Mouse (Mus musculus): ENCODE results near the gene Ptn. TPM values are rescaled to one million over a fixed set of nuclear protein-coding genes. Genes with fewer than 3 reads are reported as not detected.

Gene Ptn
- total and polyA plus RNA-seq, 3 experiments, result not detected

DNA sequence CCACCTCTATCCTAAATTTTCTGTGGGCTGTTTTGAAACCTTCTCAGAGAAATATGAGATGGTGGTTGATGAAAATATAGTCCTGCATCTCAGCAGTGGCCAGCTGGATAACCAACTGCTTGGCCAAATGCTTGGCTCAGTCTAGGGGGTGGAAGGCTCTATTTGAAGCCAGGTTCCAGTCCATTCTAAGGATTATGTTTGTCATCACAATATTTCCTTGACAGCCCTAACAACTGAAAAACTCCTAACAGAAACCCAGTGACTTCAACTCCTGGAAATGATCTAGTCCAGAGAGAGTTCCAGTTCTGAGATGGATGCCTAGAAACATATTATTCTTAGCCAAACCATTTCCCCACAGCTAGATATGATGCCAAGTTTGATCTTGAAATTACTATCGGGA lies 35.3 kb upstream of the Ptn start:
- no peaks in the 10 kb centered on the region for H3K36me3 ChIP-seq (ENCODE audit: control insufficient read depth in 1 of 2, insufficient read depth in 2 of 2, low read length in 2 of 2)
- H3K9me3 ChIP-seq (replicated peaks; ENCODE audit: insufficient read depth, low read length), result no peaks in the 10 kb centered on the region
- no peak overlapping the region for H3K27ac ChIP-seq (ENCODE audit: control insufficient read depth, low read depth, low read length)
- no peak for DNase-seq (ENCODE audit: low read depth, low spot score)
- no peak for TF ChIP-seq ZC3H11A (IDR thresholded peaks at IDR 0.05; ENCODE audit: low read depth, low read length)
- no peak for TF ChIP-seq MAZ (IDR thresholded peaks at IDR 0.05; ENCODE audit: low read depth, low read length)
- TF ChIP-seq MAX (IDR thresholded peaks at IDR 0.05; ENCODE audit: low read length), result no peak
- TF ChIP-seq MEF2A (IDR thresholded peaks at IDR 0.05; ENCODE audit: extremely low read depth, insufficient replicate concordance, low read depth, low read length, poor library complexity, severe bottlenecking), result no peak
- no peak for TF ChIP-seq SMC3 (IDR thresholded peaks at IDR 0.05; ENCODE audit: low read depth, low read length)
- TF ChIP-seq GATA1 (IDR thresholded peaks at IDR 0.05; ENCODE audit: low read depth, low read length), result no peak
- no peak for TF ChIP-seq MYC (IDR thresholded peaks at IDR 0.05; ENCODE audit: low read depth, low read length)
- TF ChIP-seq HCFC1 (IDR thresholded peaks at IDR 0.05; ENCODE audit: low read depth, low read length), result no peak
- no peak for TF ChIP-seq CTCF (IDR thresholded peaks at IDR 0.05 in 2 of 3, conservative IDR thresholded peaks at IDR 0.05 in 1 of 3; ENCODE audit: control insufficient read depth in 1 of 3, insufficient read depth in 1 of 3, low read depth in 2 of 3, low read length in 3 of 3, poor library complexity in 1 of 3, severe bottlenecking in 1 of 3)
- no peak for TF ChIP-seq E2F4 (IDR thresholded peaks at IDR 0.05; ENCODE audit: borderline replicate concordance, low read depth, low read length)
- no peak overlapping the region for H3K4me3 ChIP-seq (ENCODE audit: control insufficient read depth in 1 of 2, insufficient read depth in 1 of 2, low read depth in 2 of 2, low read length in 2 of 2)
- no peaks in the 10 kb centered on the region for H3K4me1 ChIP-seq (ENCODE audit: control insufficient read depth in 1 of 2, insufficient read depth in 2 of 2, low read length in 2 of 2)
- no peaks in the 10 kb centered on the region for H3K27me3 ChIP-seq (ENCODE audit: control insufficient read depth in 1 of 2, insufficient read depth in 2 of 2, low read length in 2 of 2)
- no peaks in the 10 kb centered on the region for H3K79me2 ChIP-seq (ENCODE audit: control insufficient read depth, insufficient read depth, low read length, poor library complexity)
- no peak overlapping the region for H3K9ac ChIP-seq (ENCODE audit: control insufficient read depth, low read depth, low read length, poor library complexity, severe bottlenecking)

DNA sequence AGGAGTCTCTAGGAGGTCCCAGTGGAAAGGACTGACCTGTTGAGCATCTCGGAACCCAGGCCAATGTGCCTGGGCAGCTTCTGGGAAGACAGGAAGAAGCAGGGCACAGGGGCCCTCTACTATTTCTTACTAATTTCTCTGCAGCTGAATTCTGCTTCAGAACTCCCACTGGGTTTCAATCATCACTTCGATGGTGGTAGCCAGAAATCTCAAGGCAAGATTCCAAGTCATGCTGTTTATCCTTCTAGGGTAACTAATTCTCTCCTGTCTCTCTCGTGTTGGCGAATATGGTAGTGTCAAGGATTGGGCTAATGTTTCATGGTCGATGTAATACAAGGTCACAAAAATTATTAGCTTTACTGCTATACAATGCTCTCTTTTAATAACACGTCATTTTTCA lies 34.2 kb upstream of the Ptn start:
- TF ChIP-seq MYC (IDR thresholded peaks at IDR 0.05; ENCODE audit: low read depth, low read length) (no peak), SIN3A (IDR thresholded peaks at IDR 0.05; ENCODE audit: low read length) (no peak), EP300 (IDR thresholded peaks at IDR 0.05; ENCODE audit: low read depth in 1 of 2, low read length in 2 of 2) (no peak), MEF2A (IDR thresholded peaks at IDR 0.05; ENCODE audit: extremely low read depth, insufficient replicate concordance, low read depth, low read length, poor library complexity, severe bottlenecking) (no peak), BHLHE40 (IDR thresholded peaks at IDR 0.05; ENCODE audit: borderline replicate concordance, low read depth, low read length) (no peak), SMC3 (IDR thresholded peaks at IDR 0.05; ENCODE audit: low read depth, low read length) (no peak), RCOR1 (IDR thresholded peaks at IDR 0.05; ENCODE audit: low read depth, low read length) (no peak), ZMIZ1 (IDR thresholded peaks at IDR 0.05; ENCODE audit: low read depth, low read length) (no peak), CHD1 (IDR thresholded peaks at IDR 0.05; ENCODE audit: low read depth, low read length) (no peak), ZC3H11A (IDR thresholded peaks at IDR 0.05; ENCODE audit: low read depth, low read length) (no peak), POLR2AphosphoS2 (IDR thresholded peaks at IDR 0.05; ENCODE audit: low read length) (no peak), RAD21 (IDR thresholded peaks at IDR 0.05; ENCODE audit: low read depth, low read length) (no peak), HCFC1 (IDR thresholded peaks at IDR 0.05; ENCODE audit: low read depth, low read length) (no peak), MAFK (IDR thresholded peaks at IDR 0.05; ENCODE audit: borderline replicate concordance, low read depth, low read length) (no peak), ETS1 (IDR thresholded peaks at IDR 0.05; ENCODE audit: low read depth, low read length) (no peak), ZNF384 (IDR thresholded peaks at IDR 0.05; ENCODE audit: low read depth, low read length) (no peak), MYB (IDR thresholded peaks at IDR 0.05; ENCODE audit: low read depth, low read length) (no peak), ELF1 (IDR thresholded peaks at IDR 0.05; ENCODE audit: low read depth, low read length) (no peak), ZKSCAN1 (IDR thresholded peaks at IDR 0.05; ENCODE audit: low read depth, low read length) (no peak), TAL1 (IDR thresholded peaks at IDR 0.05; ENCODE audit: low read length) (no peak)
- Histone ChIP-seq H3K4me3 (ENCODE audit: control insufficient read depth in 1 of 2, insufficient read depth in 1 of 2, low read depth in 2 of 2, low read length in 2 of 2) (no peak overlapping the region), H3K79me2 (ENCODE audit: control insufficient read depth, insufficient read depth, low read length, poor library complexity) (no peaks in the 10 kb centered on the region), H3K27me3 (ENCODE audit: control insufficient read depth in 1 of 2, insufficient read depth in 2 of 2, low read length in 2 of 2) (no peaks in the 10 kb centered on the region), H3K36me3 (ENCODE audit: control insufficient read depth in 1 of 2, insufficient read depth in 2 of 2, low read length in 2 of 2) (no peaks in the 10 kb centered on the region), H3K9me3 (replicated peaks; ENCODE audit: insufficient read depth, low read length) (no peaks in the 10 kb centered on the region), H3K9ac (ENCODE audit: control insufficient read depth, low read depth, low read length, poor library complexity, severe bottlenecking) (no peak overlapping the region), H3K27ac (ENCODE audit: control insufficient read depth, low read depth, low read length) (no peak overlapping the region), H3K4me1 (ENCODE audit: control insufficient read depth in 1 of 2, insufficient read depth in 2 of 2, low read length in 2 of 2) (no peaks in the 10 kb centered on the region)
- no peak for DNase-seq (ENCODE audit: low read depth, low spot score)

Measured in MEL (cell line).